Mouse (Mus musculus) kidney, embryonic 15.5 days (tissue): ENCODE data around the gene Pex26. TPM values are rescaled to one million over a fixed set of nuclear protein-coding genes. Genes with fewer than 3 reads are reported as not detected.

Experiments used
- ATAC-seq: fragments of 200-750 bp; cut with Nextera tagmentation; replicated peaks from 2 replicates; pipeline ENCODE4 v1.8.0; 2017; ENCODE audit warnings: moderate TSS enrichment; ENCODE audit not compliant: low FRiP score
- H3K27ac ChIP-seq: fragments of 300-500 bp; sonication (generic); 2 replicates; pipeline ENCODE4 v1.5.1; 2015; ENCODE audit warnings: mild to moderate bottlenecking, inconsistent platforms
- H3K27me3 ChIP-seq: fragments of 300-500 bp; sonication (generic); 2 replicates; pipeline ENCODE4 v1.6.1; 2015; ENCODE audit warnings: inconsistent platforms
- H3K36me3 ChIP-seq: fragments of 300-500 bp; sonication (generic); 2 replicates; pipeline ENCODE4 v1.6.1; 2015; ENCODE audit warnings: inconsistent platforms
- H3K4me1 ChIP-seq: fragments of 300-500 bp; sonication (generic); 2 replicates; pipeline ENCODE4 v1.6.1; 2015; ENCODE audit warnings: inconsistent platforms
- H3K4me2 ChIP-seq: fragments of 300-500 bp; sonication (generic); 2 replicates; pipeline ENCODE4 v1.6.1; 2015; ENCODE audit warnings: moderate library complexity, mild to moderate bottlenecking, inconsistent platforms
- H3K4me3 ChIP-seq: fragments of 300-500 bp; sonication (generic); replicated peaks from 2 replicates; pipeline ENCODE4 v1.5.1; 2015; ENCODE audit warnings: mild to moderate bottlenecking, inconsistent platforms
- H3K9ac ChIP-seq: fragments of 300-500 bp; sonication (generic); 2 replicates; pipeline ENCODE4 v1.6.1; 2015; ENCODE audit warnings: mild to moderate bottlenecking, inconsistent platforms
- H3K9me3 ChIP-seq: fragments of 300-500 bp; sonication (generic); replicated peaks from 2 replicates; pipeline ENCODE4 v1.6.1; 2016; ENCODE audit warnings: inconsistent platforms
- WGBS: fragments of 180-500 bp; shearing (Covaris S2); methylation state at CpG from one replicate; pipeline ENCODE4 v1.1.7; 2015; ENCODE audit warnings: mixed read lengths; 5-methylcytosine and 5-hydroxymethylcytosine counted together
- polyA plus RNA-seq: library from polyadenylated mRNA; unstranded; fragments of >200 nt; fragmentation: Nextera tagmentation; extraction: Ambion mirVana; gene quantifications from 2 replicates; pipeline ENCODE4 v1.2.1, GENCODE M21; 2015

Pex26 gene
- polyA plus RNA-seq, 1 experiment from 2014 or later: 10.5 TPM

- Histone ChIP-seq H3K9ac (no peak overlapping the region), H3K4me1 (peaks cover 33% of the 10 kb centered on the region), H3K27me3 (no peaks in the 10 kb centered on the region), H3K9me3 (no peaks in the 10 kb centered on the region), H3K27ac (no peak overlapping the region), H3K36me3 (no peaks in the 10 kb centered on the region), H3K4me2 (no peak overlapping the region), H3K4me3 (no peak overlapping the region)
- 69% methylated on average over 6 of the region's 6 CpGs for WGBS
- ATAC-seq: no peak
These were observed 12.4 kb upstream of the Pex26 start for GRCm38 (mm10) chr6:121171102-121171501.

- Histone ChIP-seq H3K4me3 (no peak overlapping the region), H3K4me2 (no peak overlapping the region), H3K9ac (no peak overlapping the region), H3K27me3 (no peaks in the 10 kb centered on the region), H3K27ac (no peak overlapping the region), H3K36me3 (no peaks in the 10 kb centered on the region), H3K9me3 (no peaks in the 10 kb centered on the region), H3K4me1 (peaks cover 18% of the 10 kb centered on the region)
- no peak for ATAC-seq
- 13% methylated on average over 5 of the region's 5 CpGs for WGBS
These were observed 10.0 kb upstream of the Pex26 start for GRCm38 (mm10) chr6:121173471-121173870.

- H3K27me3 ChIP-seq: no peaks in the 10 kb centered on the region
- no peak overlapping the region for H3K9ac ChIP-seq
- H3K4me2 ChIP-seq: no peak overlapping the region
- no peak for ATAC-seq
- WGBS: 90% methylated on average over 6 of the region's 6 CpGs
- peaks cover 9% of the 10 kb centered on the region for H3K4me1 ChIP-seq
- no peaks in the 10 kb centered on the region for H3K36me3 ChIP-seq
- H3K9me3 ChIP-seq: no peaks in the 10 kb centered on the region
- H3K27ac ChIP-seq: no peak overlapping the region
- H3K4me3 ChIP-seq: no peak overlapping the region
These were observed 8.7 kb upstream of the Pex26 start for GRCm38 (mm10) chr6:121174761-121175160.

GRCm38 (mm10) chr6:121176011-121176730, 7.3 kb upstream of the Pex26 start:
- ATAC-seq: no peak
- Histone ChIP-seq H3K4me2 (no peak overlapping the region), H3K9ac (no peak overlapping the region), H3K4me3 (no peak overlapping the region), H3K27me3 (no peaks in the 10 kb centered on the region), H3K27ac (no peak overlapping the region), H3K36me3 (no peaks in the 10 kb centered on the region), H3K9me3 (no peaks in the 10 kb centered on the region), H3K4me1 (peaks cover 9% of the 10 kb centered on the region)
- WGBS: 48% methylated on average over 14 of the region's 14 CpGs

GRCm38 (mm10) chr6:121176731-121177098, 6.8 kb upstream of the Pex26 start:
- no peaks in the 10 kb centered on the region for H3K36me3 ChIP-seq
- no peak overlapping the region for H3K4me2 ChIP-seq
- H3K9me3 ChIP-seq: no peaks in the 10 kb centered on the region
- H3K4me1 ChIP-seq: peaks cover 9% of the 10 kb centered on the region
- H3K27me3 ChIP-seq: no peaks in the 10 kb centered on the region
- H3K27ac ChIP-seq: no peak overlapping the region
- ATAC-seq: no peak
- H3K9ac ChIP-seq: no peak overlapping the region
- no peak overlapping the region for H3K4me3 ChIP-seq
- WGBS: 74% methylated on average over 4 of the region's 4 CpGs

GRCm38 (mm10) chr6:121177118-121177708, 6.3 kb upstream of the Pex26 start:
- no peak overlapping the region for H3K27ac ChIP-seq
- no peaks in the 10 kb centered on the region for H3K36me3 ChIP-seq
- H3K4me1 ChIP-seq: peaks cover 9% of the 10 kb centered on the region
- no peak; the same call in 1 of the 2 replicates for ATAC-seq
- no peaks in the 10 kb centered on the region for H3K9me3 ChIP-seq
- H3K27me3 ChIP-seq: no peaks in the 10 kb centered on the region
- H3K4me3 ChIP-seq: no peak overlapping the region
- 78% methylated on average over 7 of the region's 7 CpGs for WGBS
- H3K4me2 ChIP-seq: no peak overlapping the region
- no peak overlapping the region for H3K9ac ChIP-seq

- H3K36me3 ChIP-seq: no peaks in the 10 kb centered on the region
- no peak overlapping the region for H3K27ac ChIP-seq
- no peak overlapping the region for H3K9ac ChIP-seq
- 60% methylated on average over 7 of the region's 7 CpGs for WGBS
- no peaks in the 10 kb centered on the region for H3K9me3 ChIP-seq
- no peak overlapping the region for H3K4me3 ChIP-seq
- no peak for ATAC-seq
- H3K4me1 ChIP-seq: peaks cover 9% of the 10 kb centered on the region
- no peak overlapping the region for H3K4me2 ChIP-seq
- no peaks in the 10 kb centered on the region for H3K27me3 ChIP-seq
These were observed 4.6 kb upstream of the Pex26 start for GRCm38 (mm10) chr6:121178700-121179358.

GRCm38 (mm10) chr6:121179846-121180245, 3.6 kb upstream of the Pex26 start:
- 69% methylated on average over 7 of the region's 7 CpGs for WGBS
- no peak for ATAC-seq
- Histone ChIP-seq H3K27me3 (no peaks in the 10 kb centered on the region), H3K4me2 (no peak overlapping the region), H3K4me1 (peaks cover 18% of the 10 kb centered on the region), H3K9ac (no peak overlapping the region), H3K36me3 (no peaks in the 10 kb centered on the region), H3K4me3 (no peak overlapping the region), H3K27ac (no peak overlapping the region), H3K9me3 (no peaks in the 10 kb centered on the region)

GRCm38 (mm10) chr6:121184198-121185140, 1.0 kb downstream of the Pex26 start:
- H3K27ac ChIP-seq: peak overlapping the region; percentile 86; the same call in 1 of the 2 replicates
- H3K27me3 ChIP-seq: no peaks in the 10 kb centered on the region
- peak overlapping the region; percentile 65 for H3K9ac ChIP-seq
- peaks cover 25% of the 10 kb centered on the region for H3K36me3 ChIP-seq
- H3K4me3 ChIP-seq: peak overlapping the region; percentile 75
- WGBS: 3% methylated on average over 35 of the region's 35 CpGs
- H3K9me3 ChIP-seq: no peaks in the 10 kb centered on the region
- peak; percentile 67 for ATAC-seq
- peaks cover 20% of the 10 kb centered on the region for H3K4me1 ChIP-seq
- peak overlapping the region; percentile 94 for H3K4me2 ChIP-seq

GRCm38 (mm10) chr6:121185232-121185631, 1.8 kb downstream of the Pex26 start:
- peaks cover 33% of the 10 kb centered on the region for H3K36me3 ChIP-seq
- WGBS: 57% methylated on average over 8 of the region's 8 CpGs
- peak overlapping the region; percentile 94 for H3K4me2 ChIP-seq
- no peaks in the 10 kb centered on the region for H3K9me3 ChIP-seq
- H3K27me3 ChIP-seq: no peaks in the 10 kb centered on the region
- H3K9ac ChIP-seq: no peak overlapping the region
- H3K4me1 ChIP-seq: peaks cover 20% of the 10 kb centered on the region
- 0 out of 2 replicates have a peak, but pooled peaks have one; percentile 2 for ATAC-seq
- no peak overlapping the region for H3K27ac ChIP-seq
- H3K4me3 ChIP-seq: peak overlapping the region; percentile 75; the same call in 1 of the 2 replicates

GRCm38 (mm10) chr6:121191261-121192009, 8.0 kb downstream of the Pex26 start:
- Histone ChIP-seq H3K4me2 (no peak overlapping the region), H3K36me3 (peaks cover 76% of the 10 kb centered on the region), H3K9me3 (no peaks in the 10 kb centered on the region), H3K4me3 (no peak overlapping the region), H3K4me1 (peaks cover 7% of the 10 kb centered on the region), H3K27ac (no peak overlapping the region), H3K9ac (no peak overlapping the region), H3K27me3 (no peaks in the 10 kb centered on the region)
- 81% methylated on average over 11 of the region's 11 CpGs for WGBS
- ATAC-seq: no peak
